Mouse (Mus musculus): ENCODE results near the gene Ctnnbl1.

GRCm38 (mm10) chr2:157712677-157713076 is 24.5 kb upstream of the Ctnnbl1 start:
- TF ChIP-seq CTCF (IDR thresholded peaks at IDR 0.05; ENCODE audit: low read depth), result no peak
- TF ChIP-seq EP300 (IDR thresholded peaks at IDR 0.05; ENCODE audit: low read depth), result no peak

Measured in liver, embryonic 14.5 days (tissue).